Mouse (Mus musculus): Measurements from ENCODE around the gene Krt39.
A peak's percentile ranks its signal among the peaks of the same experiment; 100 is the strongest.

Krt39 gene

GRCm38 (mm10) chr11:99521288-99521860 lies at the start of gene Krt39:
TSS of gene Krt39 (minus strand) at chr11:99521338.
- ATAC-seq (ENCODE audit: low TSS enrichment): no peak

GRCm38 (mm10) chr11:99566530-99566929 lies 45.4 kb upstream of the Krt39 start, which contains the start of gene Krtap3-1:
TSS of gene Krtap3-1 (minus strand) at chr11:99566630.
- ATAC-seq (ENCODE audit: low TSS enrichment): no peak

GRCm38 (mm10) chr11:99562580-99562979 lies 41.4 kb upstream of the Krt39 start:
- ATAC-seq (ENCODE audit: low TSS enrichment): no peak

- ATAC-seq (ENCODE audit: low TSS enrichment): no peak
Measured at GRCm38 (mm10) chr11:99559366-99559765, 38.2 kb upstream of the Krt39 start, which contains the start of gene Gm11939. TSS of gene Gm11939 (minus strand) at chr11:99559466.

- peak; percentile 79; the same call in 1 of the 2 replicates for ATAC-seq (ENCODE audit: low TSS enrichment)
Measured at GRCm38 (mm10) chr11:99557976-99558745, 37.0 kb upstream of the Krt39 start.

- no peak for ATAC-seq (ENCODE audit: low TSS enrichment)
Measured at GRCm38 (mm10) chr11:99556753-99557152, 35.6 kb upstream of the Krt39 start, which contains the start of gene Krtap3-2. TSS of gene Krtap3-2 (minus strand) at chr11:99556853.

- ATAC-seq (ENCODE audit: low TSS enrichment): no peak
Measured at GRCm38 (mm10) chr11:99556195-99556594, 35.1 kb upstream of the Krt39 start.

- ATAC-seq (ENCODE audit: low TSS enrichment): no peak
Measured at GRCm38 (mm10) chr11:99550765-99551164, 29.6 kb upstream of the Krt39 start, which contains the start of gene Krtap3-3. TSS of gene Krtap3-3 (minus strand) at chr11:99550865.

GRCm38 (mm10) chr11:99547892-99548291 lies 26.8 kb upstream of the Krt39 start:
- no peak for ATAC-seq (ENCODE audit: low TSS enrichment)

GRCm38 (mm10) chr11:99539721-99540120 lies 18.6 kb upstream of the Krt39 start:
- no peak; the same call in 1 of the 2 replicates for ATAC-seq (ENCODE audit: low TSS enrichment)

- ATAC-seq (ENCODE audit: low TSS enrichment): no peak
Measured at GRCm38 (mm10) chr11:99514098-99514497, 7.0 kb downstream of the Krt39 start.

GRCm38 (mm10) chr11:99500095-99500805 lies 20.9 kb downstream of the Krt39 start:
- no peak for ATAC-seq (ENCODE audit: low TSS enrichment)

GRCm38 (mm10) chr11:99496460-99496859 lies 24.7 kb downstream of the Krt39 start:
- no peak for ATAC-seq (ENCODE audit: low TSS enrichment)

- ATAC-seq (ENCODE audit: low TSS enrichment): no peak
Measured at GRCm38 (mm10) chr11:99494741-99495140, 26.4 kb downstream of the Krt39 start.

GRCm38 (mm10) chr11:99493574-99493850 lies 27.6 kb downstream of the Krt39 start:
- ATAC-seq (ENCODE audit: low TSS enrichment): no peak

GRCm38 (mm10) chr11:99492733-99493573 lies 28.2 kb downstream of the Krt39 start, which contains the start of gene Krt23:
TSS of gene Krt23 (minus strand) at chr11:99493137.
- ATAC-seq (ENCODE audit: low TSS enrichment): no peak

- ATAC-seq (ENCODE audit: low TSS enrichment): no peak
Measured at GRCm38 (mm10) chr11:99491040-99491439, 30.1 kb downstream of the Krt39 start.

GRCm38 (mm10) chr11:99490624-99491023 lies 30.5 kb downstream of the Krt39 start:
- ATAC-seq (ENCODE audit: low TSS enrichment): no peak

- ATAC-seq (ENCODE audit: low TSS enrichment): no peak
Measured at GRCm38 (mm10) chr11:99489233-99489632, 31.9 kb downstream of the Krt39 start.

GRCm38 (mm10) chr11:99474981-99475380 lies 46.2 kb downstream of the Krt39 start:
- ATAC-seq (ENCODE audit: low TSS enrichment): no peak

GRCm38 (mm10) chr11:99473433-99473832 lies 47.7 kb downstream of the Krt39 start:
- ATAC-seq (ENCODE audit: low TSS enrichment): no peak

GRCm38 (mm10) chr11:99472405-99472804 lies 48.7 kb downstream of the Krt39 start:
- ATAC-seq (ENCODE audit: low TSS enrichment): peak; percentile 77; the same call in 1 of the 2 replicates

All from frontal cortex, adult (tissue).